Mouse (Mus musculus) cerebellum, adult (tissue): ENCODE data around the gene Glrx5.

Source experiments
- ATAC-seq: cut with Nextera tagmentation; 2 replicates; pipeline ENCODE4 v1.9.2; 2017; ENCODE audit warnings: mild to moderate bottlenecking, moderate library complexity, mixed read lengths; ENCODE audit not compliant: insufficient number of reproducible peaks, low FRiP score, low TSS enrichment

Gene Glrx5

DNA sequence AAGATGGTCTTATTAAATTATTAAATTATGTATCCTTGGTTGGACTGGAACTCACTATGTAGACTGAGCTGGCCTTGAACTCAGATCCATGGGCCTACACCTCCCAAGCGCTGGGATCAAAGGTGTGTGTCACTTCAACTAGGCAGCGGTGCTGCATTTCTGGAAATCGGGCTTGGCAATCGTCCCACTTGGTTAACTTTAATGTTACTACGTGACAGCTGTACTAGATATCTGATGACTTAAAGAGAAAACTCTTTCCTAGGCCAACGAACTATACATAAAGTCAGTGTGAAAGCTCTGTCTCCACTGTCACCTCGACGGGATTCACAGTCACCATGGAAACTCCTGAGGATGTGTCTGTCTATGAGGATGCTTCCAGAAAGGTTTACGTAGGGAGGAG is 2.6 kb upstream of the Glrx5 start:
- no peak for ATAC-seq

- ATAC-seq: no peak
Observed at GRCm38 (mm10) chr12:105031081-105032058, 1.1 kb upstream of the Glrx5 start.

DNA sequence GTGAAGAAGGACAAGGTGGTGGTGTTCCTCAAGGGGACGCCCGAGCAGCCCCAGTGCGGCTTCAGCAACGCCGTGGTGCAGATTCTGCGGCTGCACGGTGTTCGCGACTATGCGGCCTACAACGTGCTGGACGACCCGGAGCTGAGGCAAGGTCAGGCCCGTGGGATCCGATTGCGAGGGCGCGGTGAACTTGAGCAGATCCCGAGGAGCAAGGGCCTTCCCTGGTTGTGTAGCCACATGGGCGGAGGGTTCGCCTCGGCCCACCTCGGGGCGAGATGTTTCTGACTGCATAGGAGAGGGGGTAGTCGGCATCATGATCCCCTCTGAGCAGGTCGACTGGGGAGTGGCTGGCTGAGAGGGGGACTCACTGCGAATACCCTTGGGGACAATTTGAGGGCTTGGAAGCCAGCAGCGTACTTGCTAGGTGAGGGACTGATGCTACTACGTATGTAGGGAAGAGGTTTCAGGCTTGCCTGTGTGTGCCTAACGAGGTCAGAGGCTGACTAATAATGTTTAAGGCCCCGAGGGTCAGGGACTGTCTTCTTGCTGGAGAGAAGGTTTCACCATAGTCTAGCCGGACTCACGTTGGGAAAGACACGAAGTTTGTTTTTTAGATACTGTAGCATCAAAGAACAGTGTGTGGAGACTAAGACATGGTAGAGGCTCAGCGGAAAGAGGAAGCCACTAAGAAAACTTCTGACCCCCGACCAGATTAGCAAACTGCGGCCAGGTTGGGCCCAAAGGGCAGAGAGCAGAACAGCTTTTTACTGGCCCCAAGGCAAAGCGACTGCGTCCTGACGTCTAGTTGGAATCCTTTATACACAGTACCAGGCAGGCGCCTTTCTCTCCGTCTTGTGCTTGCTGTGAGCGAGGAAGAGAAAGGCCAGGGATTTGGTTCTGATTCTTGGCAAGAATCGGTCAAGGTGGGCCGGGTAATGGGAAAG is 616 bp downstream of the Glrx5 start:
- ATAC-seq: no peak; the same call in none of the 2 replicates

GRCm38 (mm10) chr12:105034130-105034769 is 1.8 kb downstream of the Glrx5 start:
- ATAC-seq: no peak

DNA sequence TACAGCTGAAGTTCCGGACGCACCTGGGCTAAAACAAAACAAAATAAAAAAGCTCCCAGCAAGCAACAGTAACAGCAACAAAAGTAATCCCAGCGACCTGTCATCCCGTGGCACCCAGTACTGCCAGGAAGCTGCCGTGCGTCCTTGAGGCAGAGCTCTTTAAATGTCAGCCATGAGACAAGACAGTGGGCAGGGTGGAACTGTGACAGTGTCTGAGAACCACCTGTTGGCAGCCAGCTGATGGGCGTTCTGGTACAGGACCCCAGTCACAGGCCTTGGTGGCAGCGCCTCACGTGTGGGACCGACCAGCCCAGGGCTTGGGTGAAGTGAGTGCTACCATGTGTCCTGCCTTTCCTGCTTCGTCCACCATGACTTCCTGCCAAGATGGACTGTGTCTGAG is 5.7 kb downstream of the Glrx5 start:
- no peak for ATAC-seq

GRCm38 (mm10) chr12:105038918-105039317 is 6.4 kb downstream of the Glrx5 start:
- no peak for ATAC-seq

GRCm38 (mm10) chr12:105039578-105040289 is 7.2 kb downstream of the Glrx5 start:
- no peak for ATAC-seq

DNA sequence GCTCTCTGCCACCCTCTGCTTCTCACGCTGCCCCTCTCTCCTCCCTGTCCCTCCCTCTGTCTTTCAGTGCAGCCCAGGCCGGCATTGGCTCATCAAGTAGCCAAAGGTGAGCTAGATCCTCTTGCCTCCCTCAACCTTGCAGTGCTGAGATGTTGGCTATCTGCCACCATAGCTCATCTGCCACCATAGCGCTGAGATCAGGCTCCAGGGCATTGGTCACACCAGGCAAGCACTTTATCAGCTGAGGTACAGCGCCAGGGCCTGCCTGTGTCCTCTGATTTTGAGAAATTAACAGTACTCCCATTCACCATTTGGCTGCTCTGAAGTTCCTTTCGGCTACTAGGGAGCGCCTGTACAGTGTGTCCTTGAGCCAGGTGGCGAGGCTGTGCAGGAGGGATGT is 8.5 kb downstream of the Glrx5 start:
- 0 out of 2 replicates have a peak, but pooled peaks have one; percentile 45 for ATAC-seq

DNA sequence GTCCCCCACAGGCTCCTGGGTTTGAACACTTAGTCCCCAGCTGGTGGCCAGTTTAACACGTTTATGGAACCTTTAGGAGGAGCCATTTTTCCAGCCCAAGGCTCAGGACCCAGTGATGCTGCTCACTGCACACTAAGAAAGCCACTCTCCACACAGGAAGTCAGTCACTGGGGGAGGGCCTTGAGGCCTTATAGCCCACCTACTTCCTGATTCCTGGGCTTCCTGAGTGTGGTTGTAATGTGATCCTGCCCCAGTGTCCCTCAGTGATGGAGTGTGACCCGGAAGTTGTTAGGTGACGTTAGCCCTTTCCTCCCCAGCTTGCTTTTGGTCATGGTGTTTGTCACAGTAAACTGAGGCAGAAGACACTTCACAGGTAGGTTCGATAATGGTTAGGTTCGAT is 10.6 kb downstream of the Glrx5 start:
- no peak for ATAC-seq

DNA sequence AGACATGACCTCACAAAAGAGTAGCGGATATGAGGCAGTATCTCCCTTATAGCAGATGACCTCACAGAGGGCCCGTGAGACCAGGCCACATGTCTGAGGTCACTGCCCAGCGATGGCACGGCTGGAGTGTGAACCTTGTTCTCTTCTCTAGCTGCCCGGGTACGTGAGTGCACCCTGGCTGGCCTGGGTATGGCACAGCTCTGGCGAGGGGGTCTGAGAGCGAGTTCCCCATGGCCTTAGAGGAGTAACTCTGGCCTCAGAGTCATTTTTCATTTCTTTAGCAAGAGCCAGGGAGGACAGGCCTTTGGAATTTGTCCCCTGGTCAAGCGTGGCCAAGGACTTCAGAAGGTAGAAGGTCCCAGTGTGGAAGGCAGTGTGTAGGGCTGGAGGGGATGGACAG is 12.3 kb downstream of the Glrx5 start:
- no peak for ATAC-seq

GRCm38 (mm10) chr12:105048301-105048863 is 15.9 kb downstream of the Glrx5 start:
- ATAC-seq: no peak

DNA sequence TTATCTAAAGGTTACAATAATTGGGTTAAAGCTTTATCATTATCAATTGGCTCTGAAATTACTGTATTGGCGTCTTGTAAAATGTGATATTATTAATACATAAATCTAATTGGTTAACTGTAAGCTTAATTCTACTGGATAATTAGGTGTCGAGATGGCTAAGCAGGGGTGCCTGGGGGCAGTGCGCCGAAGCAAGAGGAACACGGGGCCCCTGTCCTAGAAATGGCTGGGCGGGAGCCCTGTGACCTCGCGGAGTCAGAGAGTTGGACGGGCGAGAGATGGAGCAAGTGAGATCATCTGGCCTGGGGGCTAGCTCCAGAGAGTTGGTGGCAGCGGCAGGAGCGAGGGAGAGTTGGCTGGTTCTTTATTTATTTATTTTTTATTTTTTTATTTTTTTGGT is 17.3 kb downstream of the Glrx5 start:
- no peak for ATAC-seq

DNA sequence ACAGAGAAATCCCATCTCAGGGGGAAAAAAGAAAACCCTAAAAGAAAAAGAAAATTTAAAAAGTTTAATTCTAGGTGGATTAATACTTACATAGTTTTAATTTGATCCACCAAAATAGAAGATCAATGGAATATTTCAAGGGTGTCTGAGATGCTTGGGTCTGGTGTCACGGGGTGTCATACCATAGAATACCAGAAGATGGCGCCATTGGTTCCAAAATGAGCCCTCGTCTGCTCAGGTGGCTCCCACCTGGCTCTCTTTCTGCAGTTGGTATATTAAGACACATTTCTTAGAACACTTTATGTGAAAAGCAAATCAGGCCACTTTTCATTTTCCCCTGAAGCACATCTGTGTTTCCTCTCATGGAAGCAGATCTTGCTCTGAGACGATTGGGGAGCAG is 18.4 kb downstream of the Glrx5 start:
- ATAC-seq: no peak

- ATAC-seq: no peak
Observed at GRCm38 (mm10) chr12:105054041-105054440, 21.6 kb downstream of the Glrx5 start.

GRCm38 (mm10) chr12:105055308-105055707 is 22.8 kb downstream of the Glrx5 start:
- no peak for ATAC-seq

GRCm38 (mm10) chr12:105060006-105060405 is 27.5 kb downstream of the Glrx5 start:
- ATAC-seq: no peak

DNA sequence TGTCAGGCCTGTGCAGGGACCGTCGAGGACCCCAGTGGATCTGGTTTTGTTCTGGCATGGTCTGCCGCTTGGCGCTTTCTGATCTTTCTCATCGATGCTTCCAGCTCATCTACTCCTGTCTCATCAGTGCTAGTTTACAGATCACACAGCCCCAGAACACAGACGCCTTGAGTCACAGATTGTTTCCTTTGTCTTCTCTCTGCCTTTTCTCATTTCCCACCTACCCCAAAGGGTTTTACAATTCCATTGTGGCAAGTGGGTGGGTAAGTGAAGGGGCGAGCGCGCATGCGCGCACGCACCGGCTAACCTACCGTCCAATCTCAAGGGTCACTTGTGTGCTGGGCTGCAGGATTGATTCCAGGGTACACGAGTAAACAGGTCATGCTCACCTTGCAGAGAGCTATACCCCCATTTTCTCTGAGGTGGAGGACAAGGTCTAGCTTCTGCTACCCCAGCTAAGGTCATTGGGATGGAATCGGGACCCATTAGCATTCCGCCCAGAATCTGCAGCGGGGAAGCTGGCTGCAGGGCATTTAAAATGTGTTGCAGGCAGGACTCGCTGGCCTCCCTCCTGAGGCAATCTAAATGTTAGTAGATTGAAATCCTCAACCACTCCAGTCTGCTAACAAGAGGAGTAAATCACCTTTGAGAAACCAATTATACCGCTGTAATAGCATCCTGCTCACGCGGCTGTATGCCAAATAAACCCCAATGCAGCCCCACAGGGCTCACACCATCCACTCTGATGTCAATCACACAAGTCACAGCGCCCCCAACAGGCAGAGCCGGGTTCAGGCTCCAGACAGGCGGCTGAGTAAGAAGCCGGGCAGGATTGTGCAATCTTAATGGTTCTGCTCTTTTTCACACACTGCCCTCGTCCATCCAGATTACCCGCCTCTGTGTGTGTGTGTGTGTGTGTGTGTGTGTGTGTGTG is 31.0 kb downstream of the Glrx5 start:
- ATAC-seq: no peak

GRCm38 (mm10) chr12:105064168-105064567 is 31.7 kb downstream of the Glrx5 start:
- ATAC-seq: no peak
